Mouse (Mus musculus) c-Kit-positive CD71-positive TER-119-negative erythroid progenitor cells, embryonic 14.5 days (primary cell): ENCODE measurements around the gene Gpr107.
A peak's percentile ranks its signal among the peaks of the same experiment; 100 is the strongest.

Experiments
- DNase-seq: peaks from one replicate; pipeline ENCODE4 v3.0.0-alpha.2; 2013; ENCODE audit warnings: low read depth

Gpr107 gene

GRCm38 (mm10) chr2:31246251-31246971, 94.3 kb downstream of the Gpr107 start:
- DNase-seq = no peak

DNA sequence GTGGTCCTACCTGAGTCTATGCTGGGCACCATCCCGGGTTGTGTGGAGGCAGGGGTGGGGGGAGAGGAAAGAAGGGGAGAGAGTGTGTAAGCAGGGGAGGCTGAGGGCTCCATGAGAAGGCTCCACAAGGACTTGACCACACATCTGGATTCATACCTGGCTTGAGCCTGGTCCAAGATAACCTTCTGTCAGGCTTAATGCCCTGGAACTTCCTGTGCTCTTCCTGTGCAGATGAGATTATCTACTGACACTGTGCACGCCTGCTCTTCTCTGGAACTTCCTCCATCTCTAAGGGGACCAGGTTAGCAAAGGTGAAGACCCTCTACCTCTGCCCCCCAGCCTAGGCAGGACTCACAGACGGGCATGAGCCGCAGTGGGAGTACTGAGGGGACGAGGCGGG, 96.7 kb downstream of the Gpr107 start:
- no peak for DNase-seq

DNA sequence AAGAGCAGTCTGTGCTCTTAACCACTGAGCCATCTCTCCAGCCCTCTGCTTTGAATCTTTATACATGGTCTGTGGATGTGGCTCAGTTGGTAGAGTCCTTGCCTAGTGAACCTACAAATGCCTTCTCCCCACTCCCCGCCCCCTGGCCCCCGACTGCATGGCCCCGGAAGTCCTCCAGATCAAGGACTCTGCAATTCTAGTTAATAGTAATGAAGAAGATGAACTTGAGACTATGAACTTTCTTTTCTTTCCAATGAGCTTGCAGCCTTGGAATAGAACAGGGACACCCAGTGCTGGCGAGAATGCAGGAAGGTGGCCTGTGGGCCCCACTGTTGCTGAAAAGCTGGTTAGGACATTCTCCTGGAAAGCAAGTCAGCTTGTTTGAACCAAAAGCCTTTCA, 100.1 kb downstream of the Gpr107 start:
- DNase-seq = no peak

DNA sequence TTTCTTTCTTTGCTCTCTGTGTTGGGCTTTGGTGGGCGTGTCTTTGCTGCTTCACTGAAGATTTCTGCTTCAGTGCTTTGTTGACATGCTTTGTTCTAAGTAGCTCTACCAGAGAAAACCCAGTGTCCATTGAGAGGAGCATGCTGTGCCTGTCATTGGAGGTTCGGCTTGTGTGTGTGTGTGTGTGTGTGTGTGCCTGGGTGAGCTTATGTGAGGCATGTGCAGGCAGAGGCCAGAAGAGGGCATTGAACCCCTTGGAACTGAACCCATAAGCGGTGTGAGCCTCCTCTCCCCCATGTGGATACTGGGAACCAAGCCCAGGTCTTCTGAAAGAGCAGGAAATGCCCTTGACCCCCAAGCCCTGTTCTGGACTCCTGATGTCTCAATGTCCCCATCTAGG, 101.3 kb downstream of the Gpr107 start:
- DNase-seq = no peak

GRCm38 (mm10) chr2:31254806-31255205, 102.7 kb downstream of the Gpr107 start:
- DNase-seq = no peak

- DNase-seq = peak; percentile 9
These were observed 104.1 kb downstream of the Gpr107 start for GRCm38 (mm10) chr2:31255952-31256938.

- no peak for DNase-seq
These were observed 105.0 kb downstream of the Gpr107 start for GRCm38 (mm10) chr2:31257096-31257495.

DNA sequence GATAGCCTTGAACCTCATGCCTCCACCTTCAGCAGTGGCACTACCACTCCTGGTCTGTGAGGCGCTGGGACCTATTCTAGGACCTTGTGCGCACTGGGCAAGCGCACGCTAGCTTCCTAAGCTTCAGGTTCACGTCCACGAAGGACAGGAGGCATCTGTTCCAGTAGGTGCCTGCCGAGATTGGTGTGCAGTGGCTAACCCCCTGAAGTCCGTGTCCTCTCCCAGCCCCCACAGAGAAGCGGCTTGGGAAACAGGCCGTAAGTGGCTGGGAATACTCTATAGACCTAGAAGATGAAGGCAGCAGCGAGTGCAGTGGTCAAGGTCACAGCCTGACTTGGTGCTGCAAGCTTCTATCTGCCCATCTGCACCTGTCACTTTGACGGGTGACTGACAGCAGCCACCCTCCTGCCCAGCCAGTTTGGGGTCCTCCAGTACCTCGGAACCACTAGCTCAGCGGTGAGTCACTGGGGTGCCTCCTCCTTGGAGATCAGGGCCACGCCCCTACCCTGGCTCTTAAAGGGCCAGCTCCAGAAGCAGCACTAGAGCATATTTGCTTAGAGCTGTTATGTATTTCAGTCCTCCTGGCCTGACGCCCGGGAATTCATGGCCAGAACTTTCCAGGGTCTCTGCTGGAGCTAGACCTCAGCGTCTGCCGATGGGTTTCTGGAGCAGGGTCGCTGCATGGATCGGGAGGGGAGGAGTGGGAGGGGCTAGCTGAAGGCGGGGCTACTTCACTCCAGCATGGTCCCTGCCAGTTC, 106.7 kb downstream of the Gpr107 start:
- DNase-seq = peak; percentile 53

DNA sequence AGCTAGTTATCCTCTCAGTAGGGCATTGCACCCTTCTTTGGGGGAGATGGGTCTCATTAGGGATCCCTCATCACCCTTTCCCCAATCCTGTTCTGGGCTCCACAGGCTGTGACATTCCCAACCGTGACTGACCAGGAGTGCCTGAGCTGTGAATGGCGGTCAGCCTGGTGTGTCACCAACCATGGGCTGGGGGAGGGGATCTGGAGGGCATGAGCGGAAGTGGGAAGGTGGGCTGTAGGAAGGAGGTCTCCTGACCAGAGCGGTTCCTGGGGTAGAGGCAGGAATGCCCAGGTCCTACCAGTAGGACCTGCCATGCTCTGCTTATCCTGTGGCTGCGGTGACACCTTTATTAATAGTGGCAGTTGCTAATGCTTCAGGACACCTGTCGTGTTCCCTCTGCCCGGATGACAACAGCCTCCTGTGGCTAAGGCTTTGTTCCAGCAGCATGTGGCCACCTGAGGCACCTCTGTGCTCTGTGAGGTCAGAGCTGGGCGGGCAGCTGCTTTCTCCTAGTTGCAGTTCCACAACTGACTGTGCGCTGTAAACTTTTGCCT, 107.3 kb downstream of the Gpr107 start:
- DNase-seq = no peak

GRCm38 (mm10) chr2:31260549-31260948, 108.4 kb downstream of the Gpr107 start:
- no peak for DNase-seq

- no peak for DNase-seq
These were observed 110.9 kb downstream of the Gpr107 start for GRCm38 (mm10) chr2:31263039-31263461.

GRCm38 (mm10) chr2:31263746-31264378, 111.7 kb downstream of the Gpr107 start:
- DNase-seq = no peak

DNA sequence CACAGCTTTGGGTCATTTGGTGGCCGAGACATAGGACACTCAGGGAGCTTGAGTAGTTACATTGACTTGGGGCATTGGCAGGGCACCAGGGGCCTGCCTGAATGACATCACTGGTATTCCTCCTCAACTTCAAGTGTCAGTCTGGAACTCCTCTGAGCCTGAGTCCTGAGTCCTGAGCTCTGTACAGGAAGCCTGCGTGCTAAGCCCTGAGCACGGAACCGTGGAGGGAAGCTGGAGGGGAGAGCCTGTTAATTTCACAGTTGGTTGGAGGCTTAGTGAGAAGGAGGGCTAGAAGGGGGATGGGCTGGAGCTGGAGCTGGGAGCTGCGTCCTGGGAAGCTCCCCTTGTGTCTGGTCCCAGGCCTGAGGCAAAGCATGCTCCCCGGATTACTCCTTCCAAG, 115.3 kb downstream of the Gpr107 start:
- DNase-seq = no peak
